Mouse (Mus musculus) hindbrain, embryonic 13.5 days (tissue): ENCODE measurements at regions not wholly inside any gene's neighbourhood (a gene's known extent, or its start where the extent isn't known, plus 50 kb on each side); places are given as distances from the start of the nearest gene placed in this dataset.
A peak's percentile ranks its signal among the peaks of the same experiment; 100 is the strongest.

Experiments
- ATAC-seq: fragments of 200-750 bp; cut with Nextera tagmentation; 2 replicates; pipeline ENCODE4 v1.8.0; 2017; ENCODE audit warnings: moderate TSS enrichment; ENCODE audit not compliant: low FRiP score
- H3K27ac ChIP-seq: fragments of 300-500 bp; sonication (generic); 2 replicates; pipeline ENCODE4 v1.5.1; 2015; ENCODE audit warnings: inconsistent platforms, mild to moderate bottlenecking, moderate library complexity
- H3K27me3 ChIP-seq: fragments of 300-500 bp; sonication (generic); 2 replicates; pipeline ENCODE4 v1.6.1; 2015; ENCODE audit warnings: mild to moderate bottlenecking, inconsistent platforms
- H3K36me3 ChIP-seq: fragments of 300-500 bp; sonication (generic); 2 replicates; pipeline ENCODE4 v1.6.1; 2015; ENCODE audit warnings: mild to moderate bottlenecking, inconsistent platforms
- H3K4me1 ChIP-seq: fragments of 300-500 bp; sonication (generic); replicated peaks from 2 replicates; pipeline ENCODE4 v1.6.1; 2015; ENCODE audit warnings: inconsistent platforms
- H3K4me2 ChIP-seq: fragments of 300-500 bp; sonication (generic); 2 replicates; pipeline ENCODE4 v1.6.1; 2015; ENCODE audit warnings: inconsistent platforms, mild to moderate bottlenecking, moderate library complexity
- H3K4me3 ChIP-seq: fragments of 300-500 bp; sonication (generic); 2 replicates; pipeline ENCODE4 v1.5.1; 2015; ENCODE audit warnings: mild to moderate bottlenecking, inconsistent platforms
- H3K9ac ChIP-seq: fragments of 300-500 bp; sonication (generic); 2 replicates; pipeline ENCODE4 v1.6.1; 2015; ENCODE audit warnings: mild to moderate bottlenecking, inconsistent platforms
- H3K9me3 ChIP-seq: fragments of 300-500 bp; sonication (generic); 2 replicates; pipeline ENCODE4 v1.6.1; 2016; ENCODE audit warnings: inconsistent platforms
- WGBS: fragments of 180-500 bp; shearing (Covaris S2); methylation state at CpG from one replicate; pipeline ENCODE4 v1.1.7; 2015; 5-methylcytosine and 5-hydroxymethylcytosine counted together

GRCm38 (mm10) chr8:41747024-41747423 is 330.1 kb upstream of the Frg1 start:
- 95% methylated on average over 6 of the region's 6 CpGs for WGBS
- H3K4me3 ChIP-seq, result no peak overlapping the region
- no peak overlapping the region for H3K4me2 ChIP-seq
- H3K9me3 ChIP-seq, result no peaks in the 10 kb centered on the region
- peaks cover 5% of the 10 kb centered on the region; the same call in 1 of the 2 replicates for H3K4me1 ChIP-seq
- no peak overlapping the region for H3K9ac ChIP-seq
- no peaks in the 10 kb centered on the region for H3K36me3 ChIP-seq
- ATAC-seq, result no peak
- no peak overlapping the region for H3K27ac ChIP-seq
- H3K27me3 ChIP-seq, result no peaks in the 10 kb centered on the region

DNA sequence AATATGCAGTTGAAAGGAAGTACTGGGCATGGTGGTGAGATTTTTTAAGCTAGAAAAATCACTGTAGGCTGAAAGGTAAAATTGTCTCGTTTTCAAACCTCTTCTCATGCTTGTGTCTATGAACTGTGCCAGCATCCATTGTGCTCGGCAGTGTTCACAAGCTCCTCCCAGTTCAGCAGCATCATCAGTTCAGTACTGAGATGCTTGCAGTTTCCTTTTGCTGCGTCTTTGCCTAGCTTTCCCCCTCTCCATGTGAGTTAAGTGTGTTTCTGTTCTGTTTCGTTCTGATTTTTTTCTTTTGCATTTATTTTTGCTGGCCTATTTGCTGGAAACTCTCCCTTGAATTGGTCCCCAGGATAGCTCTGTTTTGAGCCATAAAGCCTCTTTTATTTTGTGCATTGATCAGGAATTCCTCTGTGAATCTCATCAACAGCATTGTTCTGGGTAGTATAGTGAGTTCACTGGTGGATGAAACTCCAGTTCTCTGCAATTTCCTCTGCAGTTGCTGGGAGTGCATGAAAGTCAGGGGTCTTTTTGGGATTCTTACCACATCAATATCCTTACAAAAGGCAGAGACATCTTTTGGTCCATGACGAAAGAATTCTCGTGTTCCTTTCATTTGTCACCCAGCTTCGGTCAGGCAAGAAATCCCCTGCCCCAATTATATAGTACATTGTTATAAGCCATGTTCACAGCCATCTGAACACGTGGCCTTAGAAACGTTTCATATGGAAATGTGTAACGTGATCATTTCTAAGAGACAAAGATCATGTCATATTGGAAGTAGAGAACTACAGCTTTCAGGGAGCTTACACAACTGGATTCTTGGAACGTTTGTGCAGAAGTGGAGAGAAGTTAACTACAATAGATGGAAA is 326.2 kb upstream of the Frg1 start:
- ATAC-seq, result peak; percentile 84
- Histone ChIP-seq H3K4me1 (peaks cover 5% of the 10 kb centered on the region; the same call in 1 of the 2 replicates), H3K9me3 (no peaks in the 10 kb centered on the region), H3K9ac (no peak overlapping the region), H3K4me3 (no peak overlapping the region), H3K27ac (0 out of 2 replicates have a peak overlapping the region, but pooled peaks have one; percentile 30), H3K27me3 (no peaks in the 10 kb centered on the region), H3K36me3 (no peaks in the 10 kb centered on the region), H3K4me2 (peak overlapping the region; percentile 35)
- WGBS, result 31% methylated on average over 11 of the region's 11 CpGs

DNA sequence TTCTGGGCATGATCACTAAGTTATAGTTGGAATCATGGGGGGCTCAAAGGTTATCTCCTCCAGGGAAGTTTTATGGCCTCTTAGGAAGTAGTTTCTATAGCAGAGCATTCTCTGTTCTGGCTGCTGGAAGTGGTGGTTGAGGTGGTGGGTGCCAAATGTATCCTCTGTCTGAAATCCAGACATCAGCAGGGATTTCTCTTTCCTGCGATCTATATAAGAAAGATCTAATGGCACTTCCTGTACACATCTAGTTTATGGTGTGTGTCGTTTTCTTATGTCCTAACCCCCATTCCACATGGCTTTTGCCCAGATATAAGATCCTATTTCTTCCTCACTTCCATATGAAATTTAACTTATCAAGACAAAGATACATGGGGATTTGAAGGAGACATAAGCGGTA is 300.1 kb upstream of the Frg1 start:
- Histone ChIP-seq H3K27me3 (no peaks in the 10 kb centered on the region), H3K9ac (no peak overlapping the region), H3K36me3 (no peaks in the 10 kb centered on the region), H3K27ac (no peak overlapping the region), H3K4me1 (peaks cover 4% of the 10 kb centered on the region; the same call in 1 of the 2 replicates), H3K4me3 (no peak overlapping the region), H3K9me3 (no peaks in the 10 kb centered on the region), H3K4me2 (no peak overlapping the region)
- no peak for ATAC-seq
- WGBS, result 92% methylated on average over 3 of the region's 3 CpGs

GRCm38 (mm10) chr8:41713634-41714330 is 296.9 kb upstream of the Frg1 start:
- Histone ChIP-seq H3K27ac (no peak overlapping the region), H3K27me3 (no peaks in the 10 kb centered on the region), H3K9me3 (no peaks in the 10 kb centered on the region), H3K4me2 (no peak overlapping the region), H3K36me3 (no peaks in the 10 kb centered on the region), H3K9ac (no peak overlapping the region), H3K4me1 (peaks cover 4% of the 10 kb centered on the region; the same call in 1 of the 2 replicates), H3K4me3 (no peak overlapping the region)
- peak; percentile 91 for ATAC-seq
- WGBS, result 32% methylated on average over 4 of the region's 4 CpGs

- 0 out of 2 replicates have a peak, but pooled peaks have one; percentile 39 for ATAC-seq
- H3K9ac ChIP-seq, result no peak overlapping the region
- 35% methylated on average over 9 of the region's 9 CpGs for WGBS
- no peaks in the 10 kb centered on the region for H3K27me3 ChIP-seq
- H3K4me3 ChIP-seq, result no peak overlapping the region
- no peak overlapping the region; the same call in 1 of the 2 replicates for H3K27ac ChIP-seq
- no peaks in the 10 kb centered on the region for H3K36me3 ChIP-seq
- H3K9me3 ChIP-seq, result no peaks in the 10 kb centered on the region
- peaks cover 6% of the 10 kb centered on the region for H3K4me1 ChIP-seq
- H3K4me2 ChIP-seq, result no peak overlapping the region
Observed at GRCm38 (mm10) chr8:41703927-41704924, 287.4 kb upstream of the Frg1 start.
